Mouse (Mus musculus) forebrain, embryonic 11.5 days (tissue): ENCODE data around the gene Srd5a1. TPM values are rescaled to one million over a fixed set of nuclear protein-coding genes. Genes with fewer than 3 reads are reported as not detected.

ENCODE experiments used
- ATAC-seq: fragments of 200-750 bp; cut with Nextera tagmentation; replicated peaks from 2 replicates; pipeline ENCODE4 v1.8.0; 2017; ENCODE audit warnings: moderate TSS enrichment; ENCODE audit not compliant: low FRiP score
- DNase-seq: peaks from one replicate; pipeline ENCODE4 v3.0.0-alpha.2; 2017; ENCODE audit warnings: low spot score
- H3K27ac ChIP-seq: fragments of 300-500 bp; sonication (generic); 2 replicates; pipeline ENCODE4 v1.5.1; 2014; ENCODE audit warnings: low read depth, low read length
- H3K27me3 ChIP-seq: fragments of 300-500 bp; sonication (generic); 2 replicates; pipeline ENCODE4 v1.6.1; 2014; ENCODE audit warnings: mild to moderate bottlenecking, low read length, mixed read lengths; ENCODE audit not compliant: control insufficient read depth, insufficient read depth
- H3K36me3 ChIP-seq: fragments of 300-500 bp; sonication (generic); 2 replicates; pipeline ENCODE4 v1.6.1; 2014; ENCODE audit warnings: mild to moderate bottlenecking, low read length, moderate library complexity, mixed read lengths; ENCODE audit not compliant: control insufficient read depth, insufficient read depth
- H3K4me1 ChIP-seq: fragments of 300-500 bp; sonication (generic); replicated peaks from 2 replicates; pipeline ENCODE4 v1.6.1; 2014; ENCODE audit warnings: low read length, mixed read lengths; ENCODE audit not compliant: control insufficient read depth, insufficient read depth
- H3K4me2 ChIP-seq: fragments of 300-500 bp; sonication (generic); 2 replicates; pipeline ENCODE4 v1.6.1; 2014; ENCODE audit warnings: low read depth, mild to moderate bottlenecking, low read length, moderate library complexity, mixed read lengths; ENCODE audit not compliant: severe bottlenecking
- H3K4me3 ChIP-seq: fragments of 300-500 bp; sonication (generic); 2 replicates; pipeline ENCODE4 v1.5.1; 2014; ENCODE audit warnings: low read depth, low read length
- H3K9ac ChIP-seq: fragments of 300-500 bp; sonication (generic); 2 replicates; pipeline ENCODE4 v1.6.1; 2014; ENCODE audit warnings: low read length
- H3K9me3 ChIP-seq: fragments of 300-500 bp; sonication (generic); 2 replicates; pipeline ENCODE4 v1.6.1; 2016; ENCODE audit warnings: low read length, mixed read lengths; ENCODE audit not compliant: control insufficient read depth
- WGBS: fragments of 180-500 bp; shearing (Covaris S2); extraction: QIAGEN DNeasy Blood & Tissue Kit; methylation state at CpG from one replicate; pipeline ENCODE4 v1.1.7; 2014; 5-methylcytosine and 5-hydroxymethylcytosine counted together
- polyA plus RNA-seq: library from polyadenylated mRNA; unstranded; fragments of >200 nt; fragmentation: Nextera tagmentation; extraction: Ambion mirVana; gene quantifications from 2 replicates; pipeline ENCODE4 v1.2.1, GENCODE M21; 2014

Srd5a1 gene
- polyA plus RNA-seq, 1 experiment from 2014 or later, result 23.7 TPM

DNA sequence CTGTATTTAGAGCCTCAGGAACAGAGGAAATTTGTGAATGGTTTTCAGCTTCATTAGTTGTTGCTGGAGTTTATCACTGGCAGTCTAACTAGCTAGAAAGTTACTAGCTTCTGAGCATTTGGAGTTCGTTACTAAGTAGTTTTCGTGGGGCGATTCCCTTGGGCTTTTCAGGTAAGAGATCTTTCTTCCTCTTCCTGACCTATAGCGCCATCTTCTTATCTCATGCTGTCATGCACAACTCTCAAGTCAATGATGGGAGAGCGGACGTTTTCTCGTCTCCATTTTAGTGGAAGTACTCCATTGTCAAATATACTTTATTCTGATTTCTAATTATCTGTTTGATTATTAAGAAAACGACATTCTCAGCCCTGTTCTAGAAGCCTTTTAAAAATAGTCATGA lies 61.3 kb downstream of the Srd5a1 start:
- H3K27me3 ChIP-seq, result no peaks in the 10 kb centered on the region
- no peaks in the 10 kb centered on the region for H3K4me1 ChIP-seq
- 53% methylated on average over 8 of the region's 8 CpGs for WGBS
- ATAC-seq (no peak), DNase-seq (no peak)
- H3K9me3 ChIP-seq, result no peaks in the 10 kb centered on the region
- no peak overlapping the region for H3K27ac ChIP-seq
- H3K4me3 ChIP-seq, result no peak overlapping the region
- H3K9ac ChIP-seq, result no peak overlapping the region
- no peaks in the 10 kb centered on the region for H3K36me3 ChIP-seq
- no peak overlapping the region for H3K4me2 ChIP-seq

DNA sequence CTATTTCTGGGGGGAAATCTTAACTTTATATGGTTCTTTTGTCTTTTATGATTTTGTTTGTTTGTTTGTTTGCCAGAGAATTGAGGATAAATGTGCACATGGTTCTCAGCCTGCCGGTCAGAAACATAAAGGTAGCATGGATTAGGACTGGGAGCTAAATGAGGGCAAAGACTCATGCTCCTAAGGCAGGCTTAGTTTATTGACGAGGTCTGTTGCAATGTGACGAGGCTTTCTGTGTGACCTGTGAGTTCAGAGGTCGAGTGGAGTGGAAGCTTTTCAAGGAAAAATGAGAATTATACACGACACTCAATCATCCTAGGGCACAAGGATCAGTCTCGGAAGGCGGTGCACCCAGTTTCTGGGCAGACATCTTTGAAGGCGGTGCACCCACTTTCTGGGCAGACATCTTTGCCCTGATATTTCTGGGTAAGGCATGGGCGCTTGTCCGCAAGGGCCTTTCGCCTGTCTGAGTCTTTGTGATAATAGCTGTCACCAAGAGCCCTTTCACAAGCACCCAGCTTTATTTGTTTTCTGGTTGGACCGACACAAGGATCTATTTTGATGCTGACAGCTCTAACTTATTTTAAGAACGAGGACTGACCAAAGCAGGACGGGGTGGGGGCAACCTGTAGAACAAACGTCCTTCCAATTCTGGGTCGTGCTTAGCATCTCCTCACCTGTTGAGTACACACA lies 63.6 kb downstream of the Srd5a1 start:
- Histone ChIP-seq H3K36me3 (no peaks in the 10 kb centered on the region), H3K4me1 (no peaks in the 10 kb centered on the region; the same call in 1 of the 2 replicates), H3K27me3 (0 out of 2 replicates have a peak, but pooled peaks cover 2% of the 10 kb centered on the region), H3K27ac (no peak overlapping the region), H3K9ac (no peak overlapping the region), H3K4me3 (no peak overlapping the region), H3K9me3 (no peaks in the 10 kb centered on the region), H3K4me2 (no peak overlapping the region)
- no peak for ATAC-seq
- DNase-seq, result no peak
- WGBS, result 67% methylated on average over 16 of the region's 16 CpGs

DNA sequence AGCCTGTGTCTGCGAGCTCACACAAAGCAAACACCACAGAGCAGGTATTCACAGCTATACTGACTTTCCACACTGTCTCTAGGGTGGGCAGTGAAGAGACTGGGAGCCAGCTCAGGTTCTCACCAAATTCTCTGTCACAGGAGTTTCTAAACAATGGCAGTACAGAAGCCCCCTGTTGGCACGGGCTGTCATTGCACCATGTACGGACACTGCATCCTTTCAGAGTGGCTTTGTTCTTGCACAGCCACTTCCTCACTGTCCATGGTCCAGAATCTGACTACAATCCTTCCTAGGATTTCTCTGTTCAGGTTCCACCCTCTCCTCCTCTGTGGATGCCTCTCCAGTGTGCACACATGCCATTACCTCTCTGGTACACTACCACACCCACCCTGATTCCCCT lies 66.2 kb downstream of the Srd5a1 start:
- Histone ChIP-seq H3K4me2 (no peak overlapping the region), H3K36me3 (no peaks in the 10 kb centered on the region), H3K4me3 (no peak overlapping the region), H3K27ac (no peak overlapping the region), H3K4me1 (no peaks in the 10 kb centered on the region; the same call in 1 of the 2 replicates), H3K27me3 (0 out of 2 replicates have a peak, but pooled peaks cover 2% of the 10 kb centered on the region), H3K9me3 (no peaks in the 10 kb centered on the region), H3K9ac (no peak overlapping the region)
- 17% methylated on average over 3 of the region's 3 CpGs for WGBS
- DNase-seq (peak; percentile 83), ATAC-seq (peak; percentile 53; the same call in 1 of the 2 replicates)

- ATAC-seq (no peak), DNase-seq (peak; percentile 53)
- Histone ChIP-seq H3K4me1 (no peaks in the 10 kb centered on the region; the same call in 1 of the 2 replicates), H3K9ac (no peak overlapping the region), H3K27ac (no peak overlapping the region), H3K9me3 (no peaks in the 10 kb centered on the region), H3K4me2 (no peak overlapping the region), H3K4me3 (no peak overlapping the region), H3K36me3 (no peaks in the 10 kb centered on the region), H3K27me3 (0 out of 2 replicates have a peak, but pooled peaks cover 2% of the 10 kb centered on the region)
- WGBS, result 61% methylated on average over 12 of the region's 12 CpGs
Measured at GRCm38 (mm10) chr13:69543595-69543994, 67.6 kb downstream of the Srd5a1 start.

DNA sequence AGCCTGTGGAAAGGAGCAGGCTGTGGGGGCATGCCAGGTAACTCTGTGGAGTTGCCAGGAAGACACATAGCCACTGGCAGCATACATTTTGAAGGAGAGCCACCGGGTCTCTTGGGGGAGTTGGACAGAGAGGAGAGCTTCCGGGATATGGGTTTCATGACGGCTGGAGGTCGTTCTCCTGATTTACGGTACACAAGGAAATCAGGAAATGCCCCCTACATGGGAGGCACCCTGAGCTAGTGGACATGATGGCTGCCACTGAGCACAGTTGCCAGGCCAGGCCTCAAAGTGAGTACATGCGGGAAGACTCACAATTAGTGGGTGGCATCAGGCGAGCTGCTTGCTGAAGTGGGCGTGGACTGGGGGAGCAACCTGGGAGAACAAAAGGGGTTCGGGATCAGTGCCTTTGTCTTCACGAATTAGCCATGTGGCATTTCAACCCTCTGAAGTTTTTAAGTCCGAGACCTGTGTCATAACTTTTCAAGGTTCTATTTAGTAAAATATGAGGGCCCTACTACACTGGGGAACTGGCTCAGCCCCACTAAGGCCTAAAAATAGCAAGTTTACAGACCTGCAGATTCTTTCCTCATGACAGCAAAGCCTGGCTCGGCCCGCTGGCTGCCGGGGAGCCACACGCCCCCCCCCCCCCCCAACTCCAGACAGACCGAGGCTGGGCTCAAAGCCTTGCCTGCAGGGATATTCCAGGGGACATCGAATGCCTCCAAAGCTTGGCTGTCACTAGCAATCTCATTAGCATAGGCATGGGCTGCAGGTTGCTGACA lies 68.5 kb downstream of the Srd5a1 start:
- Histone ChIP-seq H3K36me3 (no peaks in the 10 kb centered on the region), H3K4me3 (no peak overlapping the region), H3K27ac (no peak overlapping the region), H3K27me3 (0 out of 2 replicates have a peak, but pooled peaks cover 2% of the 10 kb centered on the region), H3K4me1 (no peaks in the 10 kb centered on the region; the same call in 1 of the 2 replicates), H3K4me2 (no peak overlapping the region), H3K9ac (no peak overlapping the region; the same call in 1 of the 2 replicates), H3K9me3 (no peaks in the 10 kb centered on the region)
- 41% methylated on average over 16 of the region's 17 CpGs for WGBS
- DNase-seq (peak; percentile 45), ATAC-seq (no peak)

DNA sequence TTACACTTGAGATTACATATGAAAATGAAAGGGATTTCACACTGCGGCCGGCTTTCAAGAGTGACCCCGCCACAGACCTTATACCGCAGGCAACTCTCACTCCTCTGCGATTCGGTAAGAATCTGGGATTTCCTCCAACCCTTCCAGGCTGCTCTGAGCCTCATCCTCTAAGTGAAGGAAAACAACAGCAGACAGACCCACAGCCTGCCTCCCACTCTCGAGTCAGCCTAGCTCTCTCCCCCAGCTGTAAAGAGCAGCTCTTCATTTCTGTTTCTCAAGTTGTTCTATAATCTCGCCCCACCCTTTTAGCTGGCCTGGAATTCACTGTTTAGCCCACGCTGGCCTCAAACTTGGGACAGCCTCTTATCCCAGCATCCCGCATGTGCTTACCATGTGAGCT lies 69.5 kb downstream of the Srd5a1 start:
- H3K36me3 ChIP-seq, result no peaks in the 10 kb centered on the region
- ATAC-seq (no peak), DNase-seq (peak; percentile 48)
- no peak overlapping the region for H3K9ac ChIP-seq
- no peaks in the 10 kb centered on the region for H3K9me3 ChIP-seq
- 0 out of 2 replicates have a peak, but pooled peaks cover 2% of the 10 kb centered on the region for H3K27me3 ChIP-seq
- H3K4me2 ChIP-seq, result no peak overlapping the region
- no peak overlapping the region for H3K4me3 ChIP-seq
- WGBS, result 80% methylated on average over 10 of the region's 10 CpGs
- no peaks in the 10 kb centered on the region; the same call in 1 of the 2 replicates for H3K4me1 ChIP-seq
- no peak overlapping the region for H3K27ac ChIP-seq

- H3K36me3 ChIP-seq, result no peaks in the 10 kb centered on the region
- H3K27ac ChIP-seq, result no peak overlapping the region
- no peak for ATAC-seq
- H3K4me2 ChIP-seq, result no peak overlapping the region
- no peaks in the 10 kb centered on the region; the same call in 1 of the 2 replicates for H3K4me1 ChIP-seq
- no peak for DNase-seq
- no peaks in the 10 kb centered on the region for H3K9me3 ChIP-seq
- H3K4me3 ChIP-seq, result no peak overlapping the region
- no peak overlapping the region for H3K9ac ChIP-seq
- 0 out of 2 replicates have a peak, but pooled peaks cover 2% of the 10 kb centered on the region for H3K27me3 ChIP-seq
- WGBS, result 86% methylated on average over 6 of the region's 6 CpGs
Measured at GRCm38 (mm10) chr13:69541209-69541608, 70.0 kb downstream of the Srd5a1 start.

DNA sequence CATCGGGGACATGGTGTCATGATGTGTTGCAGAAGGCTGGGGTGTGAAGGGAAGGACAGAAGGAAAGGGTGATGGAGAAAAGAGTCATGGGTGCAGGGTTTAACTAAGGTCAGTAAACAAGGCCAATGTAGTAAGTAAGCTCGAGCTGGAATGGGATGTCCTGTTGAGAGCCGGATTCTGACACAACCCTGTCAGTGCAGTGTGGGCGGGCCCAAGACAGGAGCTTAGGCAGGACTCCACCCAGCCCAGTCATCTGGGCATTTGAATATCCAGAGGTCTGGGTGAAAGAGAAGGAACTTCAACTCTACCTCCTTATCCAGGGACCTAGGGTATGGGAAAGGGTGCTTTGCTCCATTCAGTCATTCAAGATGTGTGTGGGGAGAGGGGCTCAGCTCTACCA lies 72.9 kb downstream of the Srd5a1 start:
- Histone ChIP-seq H3K9me3 (no peaks in the 10 kb centered on the region), H3K4me2 (no peak overlapping the region), H3K27me3 (no peaks in the 10 kb centered on the region), H3K4me3 (no peak overlapping the region), H3K36me3 (no peaks in the 10 kb centered on the region), H3K27ac (no peak overlapping the region), H3K9ac (no peak overlapping the region), H3K4me1 (no peaks in the 10 kb centered on the region; the same call in 1 of the 2 replicates)
- WGBS, result 22% methylated on average over 4 of the region's 4 CpGs
- no peak for ATAC-seq
- peak; percentile 54 for DNase-seq
